Mouse (Mus musculus): ENCODE measurements at regions not wholly inside any gene's neighbourhood (a gene's known extent, or its start where the extent isn't known, plus 50 kb on each side); places are given as distances from the start of the nearest gene placed in this dataset.

DNA sequence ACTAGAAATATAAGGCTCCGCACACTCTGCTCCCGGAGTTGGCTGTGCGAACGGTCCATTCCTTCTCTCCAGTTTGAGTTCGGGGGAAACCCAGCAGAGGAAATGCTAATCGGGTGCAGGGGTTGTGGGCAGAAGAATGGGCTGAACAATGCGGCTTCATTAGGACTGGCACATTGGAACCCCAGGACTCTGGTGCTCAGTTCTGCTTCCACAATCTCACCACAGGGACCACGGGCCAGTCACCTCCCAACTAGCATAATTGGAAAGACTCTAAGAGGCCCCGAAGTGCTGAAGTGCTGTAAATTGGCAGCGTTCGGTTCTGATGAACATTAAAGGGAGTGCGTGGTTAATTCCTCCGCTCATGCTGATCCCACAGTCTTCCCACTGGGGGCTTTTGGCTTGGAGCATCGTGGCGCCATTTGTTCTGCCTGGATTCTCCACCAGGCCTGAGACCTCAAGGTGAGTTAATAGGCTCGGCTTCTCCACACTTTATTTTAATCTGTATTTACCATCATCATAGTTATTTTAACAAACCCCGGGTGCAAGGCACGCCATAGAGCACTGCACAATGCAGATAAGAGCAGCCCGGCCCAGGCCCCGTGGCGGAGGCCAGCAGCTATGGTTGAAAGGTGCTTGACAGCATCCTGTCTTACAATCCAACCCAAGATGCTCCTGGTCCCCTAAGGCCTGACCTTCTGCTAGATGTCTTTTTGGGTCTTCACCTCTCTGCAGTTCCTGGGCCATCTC is 258.7 kb upstream of the Pard3b start:
- Histone ChIP-seq H3K27ac (no peak overlapping the region), H3K4me3 (no peak overlapping the region)
- TF ChIP-seq CTCF (IDR thresholded peaks at IDR 0.05): no peak
- intact Hi-C loops (cut with DNase I): loop anchor here (2.0 to 5.0 kb wide), 3 partner anchors 83 to 1322 kb away; partner anchors contain the start of gene Nrp2
- DNase-seq: no peak

DNA sequence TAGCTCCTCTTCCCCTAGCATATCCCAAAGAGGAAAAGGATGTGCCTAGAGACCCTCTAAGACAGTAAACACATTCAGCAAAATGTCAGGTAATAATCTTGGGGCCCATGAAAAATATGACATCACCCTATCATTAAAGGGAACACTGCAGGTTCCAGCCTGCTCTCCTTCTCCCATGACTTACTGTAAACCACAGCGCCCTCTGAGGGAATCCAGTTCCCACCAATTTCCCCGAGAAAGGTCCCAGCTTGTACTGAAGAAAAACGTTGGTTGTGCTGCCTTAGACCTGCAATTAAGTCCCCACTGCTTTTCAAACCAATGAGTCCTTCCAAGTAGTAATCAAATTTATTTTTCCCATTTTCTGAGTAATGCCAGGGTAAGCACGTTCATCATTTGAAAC is 251.0 kb upstream of the Pard3b start:
- DNase-seq: no peak
- intact Hi-C loops (cut with DNase I): no loop called here
- Histone ChIP-seq H3K27ac (no peak overlapping the region), H3K4me3 (no peak overlapping the region)
- no peak for TF ChIP-seq CTCF (IDR thresholded peaks at IDR 0.05)

DNA sequence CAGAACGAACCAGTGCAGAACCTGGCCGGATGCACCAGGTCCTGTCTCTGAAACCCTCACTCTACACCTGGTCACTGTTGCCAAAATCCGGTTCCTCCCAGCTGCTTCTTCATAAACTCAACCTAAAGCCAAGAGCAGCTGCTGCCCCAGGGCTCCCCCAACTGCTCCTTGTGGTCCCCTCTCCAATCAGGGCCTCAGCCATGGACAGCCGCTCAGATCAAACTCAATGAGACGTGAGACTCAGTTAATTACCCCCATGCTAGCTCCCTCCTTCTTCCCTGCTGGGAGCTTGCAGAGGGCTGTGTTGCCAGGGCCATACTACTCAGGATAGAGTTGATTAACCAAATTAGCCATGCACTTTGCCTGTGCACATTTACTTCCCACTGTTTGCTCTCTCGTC is 240.8 kb upstream of the Pard3b start:
- no peak for DNase-seq
- TF ChIP-seq CTCF (IDR thresholded peaks at IDR 0.05): no peak
- Histone ChIP-seq H3K27ac (no peak overlapping the region), H3K4me3 (no peak overlapping the region)
- intact Hi-C loops (cut with DNase I): no loop called here

DNA sequence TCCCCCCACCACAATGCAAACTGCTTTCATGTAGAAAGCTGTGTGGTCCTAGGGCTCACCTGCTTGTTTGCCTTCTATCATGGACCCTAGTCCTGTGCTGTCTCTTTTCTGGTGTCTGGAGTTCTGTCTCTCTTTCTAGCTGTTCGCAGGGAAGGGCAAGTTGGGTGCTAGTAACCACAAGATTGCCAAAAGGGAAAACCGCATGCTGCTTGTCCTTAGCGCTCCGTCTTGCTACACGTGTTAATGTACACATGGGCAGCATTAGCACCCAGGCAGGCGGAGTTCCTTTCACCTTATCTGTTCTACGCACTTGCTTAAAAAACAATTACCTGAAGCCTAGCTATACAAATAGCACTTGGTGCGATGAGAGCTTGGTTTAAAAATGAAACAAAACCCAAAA is 236.3 kb upstream of the Pard3b start:
- Histone ChIP-seq H3K27ac (no peak overlapping the region), H3K4me3 (peak overlapping the region; percentile 64)
- intact Hi-C loops (cut with DNase I): no loop called here
- no peak for TF ChIP-seq CTCF (IDR thresholded peaks at IDR 0.05)
- no peak for DNase-seq

DNA sequence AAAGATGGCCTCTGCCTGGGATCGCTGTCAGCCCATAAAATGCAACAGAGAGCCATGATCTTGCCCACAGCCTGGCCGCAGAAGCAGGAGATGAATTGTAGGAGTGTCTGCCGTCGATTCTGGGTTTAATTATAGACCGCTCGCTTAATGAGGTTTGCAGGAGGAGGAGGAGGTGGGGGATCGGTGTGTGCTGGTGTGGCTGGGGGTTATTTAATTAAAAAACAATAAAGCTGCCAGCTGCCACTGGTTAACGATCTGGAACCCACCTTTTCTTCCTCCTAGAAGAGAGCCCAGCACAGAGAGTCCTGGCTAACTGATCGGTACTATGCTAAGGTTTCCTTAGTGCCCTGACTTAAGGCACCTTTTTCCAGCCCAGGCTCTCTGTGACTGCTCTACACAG is 231.4 kb upstream of the Pard3b start:
- Histone ChIP-seq H3K4me3 (no peak overlapping the region), H3K27ac (no peak overlapping the region)
- intact Hi-C loops (cut with DNase I): no loop called here
- TF ChIP-seq CTCF (IDR thresholded peaks at IDR 0.05): no peak
- DNase-seq: no peak

DNA sequence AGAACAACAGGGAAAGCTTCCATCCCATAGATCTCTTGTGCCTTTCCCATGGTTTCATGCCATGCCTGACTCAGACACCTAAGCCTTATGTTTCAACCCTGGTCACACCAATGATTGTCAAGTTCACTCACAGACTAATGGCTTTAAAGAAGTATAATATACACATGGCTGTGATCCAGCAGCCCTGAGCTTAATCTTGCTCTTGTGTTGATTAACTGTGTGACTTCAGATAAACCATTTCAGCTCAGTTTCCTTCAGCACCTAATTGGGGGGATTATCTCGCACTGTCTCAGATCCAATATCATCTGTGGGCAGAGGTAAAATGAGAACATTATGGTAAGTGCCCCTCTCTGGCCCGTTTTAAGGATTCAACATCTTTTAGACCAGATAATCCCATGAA is 223.9 kb upstream of the Pard3b start:
- H3K27ac ChIP-seq: no peak overlapping the region
- no peak for DNase-seq
- no peak for TF ChIP-seq CTCF (IDR thresholded peaks at IDR 0.05)
- no peak overlapping the region for H3K4me3 ChIP-seq
- intact Hi-C loops (cut with DNase I): no loop called here

DNA sequence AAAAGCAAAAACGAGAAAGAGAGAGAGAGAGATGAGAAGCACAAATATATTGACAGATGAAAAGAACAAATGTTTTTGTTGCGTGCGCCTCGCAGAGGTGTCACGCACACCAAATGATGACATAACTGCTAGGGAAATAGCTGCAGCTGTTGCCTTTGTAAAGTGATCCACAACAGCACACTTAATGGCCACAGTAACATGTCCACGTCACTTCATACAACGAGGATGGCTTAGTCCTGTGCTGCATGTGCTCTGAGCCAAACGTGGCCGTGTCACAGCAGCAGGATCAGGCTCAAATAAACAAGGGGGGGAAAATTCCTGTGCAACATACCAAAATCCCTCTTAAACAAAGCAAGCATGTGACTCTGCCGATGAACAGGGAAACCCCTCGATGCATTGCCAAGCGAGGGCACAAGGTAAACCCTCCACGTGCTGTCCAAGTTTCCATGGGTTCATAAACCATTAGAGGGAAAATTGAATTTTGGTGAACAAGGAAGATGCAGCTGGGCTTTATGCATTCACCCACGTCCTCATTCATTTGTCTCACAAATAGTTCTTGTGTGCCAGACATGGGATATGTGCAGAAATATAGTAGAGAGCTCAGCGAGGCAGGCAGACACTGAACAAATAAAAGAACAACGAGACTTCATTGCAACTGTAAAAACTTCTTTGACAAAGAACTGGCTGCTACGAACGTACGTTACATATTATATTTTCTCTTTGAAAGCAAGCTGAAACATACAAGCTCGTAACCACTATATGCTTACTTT is 223.0 kb upstream of the Pard3b start:
- H3K27ac ChIP-seq: no peak overlapping the region
- intact Hi-C loops (cut with DNase I): no loop called here
- no peak overlapping the region for H3K4me3 ChIP-seq
- DNase-seq: no peak
- no peak for TF ChIP-seq CTCF (IDR thresholded peaks at IDR 0.05)

DNA sequence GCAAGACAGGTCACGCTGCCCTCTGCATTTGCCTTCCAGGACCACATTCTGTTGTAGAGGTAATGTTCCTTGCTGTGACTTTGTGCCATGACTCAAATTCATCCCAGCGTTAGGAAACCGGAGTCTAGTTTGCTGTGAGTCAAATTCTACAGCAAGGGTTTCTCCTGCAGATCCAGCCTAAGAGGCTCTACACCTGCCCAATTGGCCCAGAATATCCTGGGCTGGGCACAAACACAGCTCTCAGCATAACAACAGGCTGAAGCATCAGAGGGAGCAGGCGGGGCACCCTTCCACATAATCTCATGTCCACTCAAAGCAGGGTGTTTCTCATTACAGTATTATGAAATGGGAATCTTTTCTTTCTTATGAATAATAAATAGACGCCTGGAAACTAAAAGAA is 220.2 kb upstream of the Pard3b start:
- H3K27ac ChIP-seq: no peak overlapping the region
- peak; percentile 19 for DNase-seq
- no peak overlapping the region for H3K4me3 ChIP-seq
- intact Hi-C loops (cut with DNase I): no loop called here
- no peak for TF ChIP-seq CTCF (IDR thresholded peaks at IDR 0.05)

DNA sequence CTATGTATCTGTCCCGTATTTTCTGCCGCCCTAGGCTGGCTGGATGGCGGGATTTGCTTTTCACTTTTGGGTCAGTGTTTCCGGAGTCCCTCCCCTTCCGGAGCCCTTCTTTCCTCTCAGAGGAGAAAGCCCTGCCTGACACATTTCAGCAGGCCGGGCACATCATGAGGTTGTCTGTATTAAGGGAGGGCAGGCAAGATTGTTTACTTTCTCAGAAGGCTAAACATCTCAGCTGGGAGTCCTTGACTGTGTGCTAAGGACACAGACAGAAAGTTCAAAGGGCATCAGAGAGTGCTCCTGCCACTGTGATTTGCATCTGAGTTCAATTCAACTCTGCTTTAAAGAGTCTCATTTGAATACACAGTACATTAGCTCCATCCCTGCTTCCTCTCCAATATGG is 218.8 kb upstream of the Pard3b start:
- no peak overlapping the region for H3K4me3 ChIP-seq
- no peak for TF ChIP-seq CTCF (IDR thresholded peaks at IDR 0.05)
- DNase-seq: no peak
- intact Hi-C loops (cut with DNase I): no loop called here
- H3K27ac ChIP-seq: no peak overlapping the region

DNA sequence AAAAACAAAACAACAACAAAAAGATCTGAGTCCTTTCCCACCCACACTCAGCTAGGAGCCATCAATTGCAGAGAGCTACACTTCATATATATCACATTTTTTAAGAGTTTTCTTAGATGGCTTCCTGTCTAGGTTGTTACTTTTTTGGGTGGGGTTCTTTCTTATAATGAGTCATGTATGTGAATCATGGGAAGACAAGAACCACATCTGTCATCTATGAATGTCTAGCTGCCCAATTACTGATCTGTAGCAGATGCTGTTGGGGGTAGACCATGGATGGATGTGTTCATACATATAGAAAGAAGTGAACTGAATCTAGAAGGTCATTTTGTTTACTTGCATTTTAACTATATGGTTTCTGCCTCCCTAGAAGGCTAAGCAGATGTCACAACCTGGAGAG is 215.4 kb upstream of the Pard3b start:
- TF ChIP-seq CTCF (IDR thresholded peaks at IDR 0.05): no peak
- intact Hi-C loops (cut with DNase I): no loop called here
- no peak overlapping the region for H3K4me3 ChIP-seq
- no peak for DNase-seq
- no peak overlapping the region for H3K27ac ChIP-seq

DNA sequence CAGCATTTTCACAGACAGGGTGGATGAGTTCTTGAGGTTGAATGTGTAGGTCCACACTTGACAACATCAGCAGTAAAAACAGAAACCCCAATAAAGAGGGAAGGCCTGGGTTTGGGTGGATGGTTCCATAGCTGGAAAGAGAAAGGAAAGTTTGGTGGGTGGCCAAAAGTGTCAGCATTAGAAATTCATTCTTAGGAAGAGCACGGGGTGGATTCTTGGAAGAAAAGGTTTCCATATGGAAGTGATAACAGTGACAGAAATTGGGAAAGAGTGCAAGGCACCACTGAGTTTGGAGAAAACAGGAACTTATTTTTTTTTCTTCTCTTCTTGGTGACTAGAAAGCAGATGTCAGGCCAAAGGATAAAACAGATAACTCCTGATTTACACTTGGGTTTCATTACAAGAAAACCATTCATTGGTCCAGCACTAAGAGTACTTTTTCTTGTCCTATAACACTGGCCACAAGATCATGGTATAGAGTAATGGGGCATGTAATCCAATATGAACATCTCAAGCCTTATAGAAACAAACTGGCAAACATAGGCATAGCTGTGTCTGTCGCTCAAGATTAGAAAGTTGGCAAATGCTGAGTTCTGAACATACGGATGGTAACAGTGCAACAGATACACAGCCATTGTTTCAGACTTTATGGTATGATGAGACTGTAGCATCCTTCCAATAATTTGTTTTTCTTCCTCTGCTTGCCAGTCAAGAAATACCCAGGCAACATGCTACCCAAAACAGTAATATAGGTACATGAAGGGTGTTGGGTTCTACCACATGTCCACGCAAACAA is 209.7 kb upstream of the Pard3b start:
- DNase-seq: no peak
- no peak for TF ChIP-seq CTCF (IDR thresholded peaks at IDR 0.05)
- intact Hi-C loops (cut with DNase I): no loop called here

DNA sequence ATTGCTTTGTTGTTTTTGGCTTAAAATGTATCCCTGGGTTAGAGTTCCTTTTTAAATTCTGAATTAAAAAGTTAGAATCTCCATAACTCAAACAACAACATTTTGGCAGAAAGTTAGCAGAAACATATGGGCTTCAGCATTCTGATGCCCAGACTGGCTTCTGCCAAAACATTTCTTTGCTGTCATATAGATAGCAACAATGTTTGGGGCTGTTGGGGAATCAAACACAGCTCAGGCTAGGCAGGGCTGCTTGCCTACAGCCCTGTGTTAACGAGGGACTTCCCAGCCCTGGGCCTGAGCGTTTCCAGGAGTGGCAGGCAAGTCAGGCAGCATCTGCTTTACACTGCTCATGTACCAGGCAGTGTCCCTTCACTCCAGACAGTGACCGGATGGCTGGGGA is 201.0 kb upstream of the Pard3b start:
- intact Hi-C loops (cut with DNase I): no loop called here
- Histone ChIP-seq H3K4me3 (no peak overlapping the region), H3K27ac (no peak overlapping the region)
- DNase-seq: no peak
- TF ChIP-seq CTCF (IDR thresholded peaks at IDR 0.05): no peak

More for the DNA sequence above, 209.7 kb upstream of the Pard3b start:
- no peak overlapping the region for H3K27ac ChIP-seq
- H3K4me3 ChIP-seq: no peak overlapping the region

DNA sequence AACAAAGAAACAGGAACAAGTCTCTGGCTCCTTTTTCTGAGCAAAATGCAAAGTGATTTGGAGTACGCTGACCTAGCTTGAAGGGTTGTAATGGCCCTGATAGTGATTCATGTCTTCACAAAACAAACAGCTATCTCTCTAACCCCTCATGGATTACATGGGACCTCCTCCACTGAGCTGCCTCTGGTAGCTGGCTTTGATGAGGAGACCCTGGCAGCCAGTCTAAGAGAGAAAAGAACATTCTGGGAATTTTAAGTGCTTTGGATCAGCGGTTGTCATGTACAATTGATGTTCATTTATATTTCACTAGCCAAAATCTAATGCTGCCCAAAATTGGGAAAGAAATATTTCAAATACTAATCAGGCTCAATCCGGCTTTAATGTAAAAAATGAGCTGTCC is 177.2 kb upstream of the Pard3b start:
- intact Hi-C loops (cut with DNase I): no loop called here
- Histone ChIP-seq H3K4me3 (no peak overlapping the region), H3K27ac (no peak overlapping the region)
- TF ChIP-seq CTCF (IDR thresholded peaks at IDR 0.05): no peak
- DNase-seq: no peak

Measured in gastrocnemius, adult 2 months (tissue).